Mouse (Mus musculus) olfactory bulb, adult 2 months (tissue): ENCODE results near the gene Ncapd2. TPM values are rescaled to one million over a fixed set of nuclear protein-coding genes. Genes with fewer than 3 reads are reported as not detected.
A peak's percentile ranks its signal among the peaks of the same experiment; 100 is the strongest.

ENCODE experiments used
- H3K27ac ChIP-seq: fragments of 200-500 bp; 2 replicates; pipeline ENCODE4 v1.5.1; 2012; ENCODE audit warnings: low read depth, low read length; ENCODE audit not compliant: insufficient read depth
- H3K4me1 ChIP-seq: fragments of 200-500 bp; 2 replicates; pipeline ENCODE4 v1.6.1; 2012; ENCODE audit warnings: low read length; ENCODE audit not compliant: control insufficient read depth, insufficient read depth
- H3K4me3 ChIP-seq: fragments of 200-500 bp; 2 replicates; pipeline ENCODE4 v1.5.1; 2012; ENCODE audit warnings: mild to moderate bottlenecking, low read depth, low read length, moderate library complexity; ENCODE audit not compliant: insufficient read depth
- CTCF ChIP-seq: fragments of 200-500 bp; IDR thresholded peaks from 2 replicates; pipeline ENCODE4 v1.5.1; 2012; ENCODE audit warnings: low read depth, mild to moderate bottlenecking, low read length, moderate library complexity; ENCODE audit not compliant: insufficient read depth
- POLR2A ChIP-seq: fragments of 200-500 bp; IDR thresholded peaks from 2 replicates; pipeline ENCODE4 v1.6.1; 2012; ENCODE audit warnings: mild to moderate bottlenecking, low read depth, low read length, moderate library complexity; ENCODE audit not compliant: insufficient read depth
- WGBS: fragments of 180-500 bp; shearing (Covaris S2); methylation state at CpG from one replicate; pipeline ENCODE4 v1.1.7; 2018; 5-methylcytosine and 5-hydroxymethylcytosine counted together
- polyA plus RNA-seq: library from polyadenylated mRNA; stranded (reverse); fragments of >200 nt; gene quantifications from 2 replicates; pipeline ENCODE4 v1.2.4, GENCODE M21; 2012; ENCODE audit warnings: low replicate concordance; ENCODE audit not compliant: missing spikeins, insufficient read depth, insufficient read length

The Ncapd2 gene
- polyA plus RNA-seq, 1 experiment: not detected

- Histone ChIP-seq H3K4me3 (no peak overlapping the region), H3K27ac (no peak overlapping the region), H3K4me1 (peaks cover 5% of the 10 kb centered on the region; the same call in 1 of the 2 replicates)
- WGBS: 70% methylated on average over 7 of the region's 7 CpGs
- TF ChIP-seq POLR2A: no peak
- TF ChIP-seq CTCF: no peak
Observed at GRCm38 (mm10) chr6:125193390-125193789, 1.9 kb upstream of the Ncapd2 start.

DNA sequence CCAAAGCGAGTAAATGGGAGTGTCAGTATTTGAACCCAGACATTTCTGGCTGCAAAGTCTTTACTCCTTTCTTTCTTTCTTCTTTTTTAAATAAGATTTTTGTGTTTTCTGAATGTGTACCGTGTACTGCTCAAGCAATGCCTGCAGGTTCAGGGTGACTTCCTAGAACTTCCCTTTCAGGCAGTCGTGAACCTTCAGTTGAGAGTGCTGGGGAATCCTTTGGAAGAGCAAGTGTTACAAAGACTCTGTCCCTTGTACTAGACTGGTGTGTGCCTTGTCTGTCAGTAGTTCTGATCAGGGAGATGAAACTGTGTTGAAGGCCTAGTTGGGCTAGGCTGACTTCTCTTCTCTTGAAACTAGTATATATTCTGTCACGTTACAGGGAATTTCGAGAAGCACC is 1.3 kb upstream of the Ncapd2 start:
- no peak for TF ChIP-seq POLR2A
- Histone ChIP-seq H3K4me1 (peaks cover 5% of the 10 kb centered on the region; the same call in 1 of the 2 replicates), H3K27ac (no peak overlapping the region), H3K4me3 (peak overlapping the region; percentile 91)
- 43% methylated on average over 5 of the region's 5 CpGs for WGBS

GRCm38 (mm10) chr6:125192016-125192714 is 664 bp upstream of the Ncapd2 start:
- TF ChIP-seq POLR2A (no peak), CTCF (no peak)
- Histone ChIP-seq H3K4me1 (peaks cover 5% of the 10 kb centered on the region; the same call in 1 of the 2 replicates), H3K27ac (peak overlapping the region; percentile 87), H3K4me3 (peak overlapping the region; percentile 91)
- under 1% methylated on average over 34 of the region's 34 CpGs for WGBS

- Histone ChIP-seq H3K4me1 (peaks cover 5% of the 10 kb centered on the region; the same call in 1 of the 2 replicates), H3K27ac (0 out of 2 replicates have a peak overlapping the region, but pooled peaks have one; percentile 32), H3K4me3 (no peak overlapping the region)
- no peak for TF ChIP-seq POLR2A
- no peak for TF ChIP-seq CTCF
Observed at GRCm38 (mm10) chr6:125190816-125191215, 685 bp downstream of the Ncapd2 start.

DNA sequence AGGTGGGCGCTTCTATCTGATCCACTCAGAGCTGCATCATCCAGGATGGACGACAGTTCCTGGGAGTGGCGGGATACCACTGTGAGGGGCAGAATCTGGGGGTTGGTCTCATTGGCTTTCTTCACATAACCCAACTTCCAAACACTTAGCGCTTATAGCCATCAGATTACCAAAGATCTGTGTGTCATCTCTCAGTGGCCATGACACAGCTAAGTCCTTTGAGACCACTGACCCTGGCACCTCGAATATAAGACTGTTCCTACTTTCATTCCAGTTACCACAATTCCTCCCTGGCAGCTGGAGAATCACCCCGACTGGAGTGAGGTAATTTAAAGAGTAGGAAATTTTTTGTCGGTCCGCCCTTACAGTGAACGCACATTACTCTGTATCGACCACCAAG is 5.3 kb downstream of the Ncapd2 start:
- 94% methylated on average over 10 of the region's 10 CpGs for WGBS
- no peaks in the 10 kb centered on the region for H3K4me1 ChIP-seq

GRCm38 (mm10) chr6:125182133-125182532 is 9.4 kb downstream of the Ncapd2 start:
- Histone ChIP-seq H3K4me3 (no peak overlapping the region), H3K4me1 (no peaks in the 10 kb centered on the region), H3K27ac (no peak overlapping the region)
- TF ChIP-seq CTCF: no peak
- TF ChIP-seq POLR2A: no peak
- WGBS: 45% methylated on average over 5 of the region's 5 CpGs

More for the DNA sequence above, 5.3 kb downstream of the Ncapd2 start:
- TF ChIP-seq POLR2A (no peak), CTCF (no peak)
- Histone ChIP-seq H3K4me3 (no peak overlapping the region), H3K27ac (no peak overlapping the region)

- no peak overlapping the region for H3K27ac ChIP-seq
- 73% methylated on average over 7 of the region's 7 CpGs for WGBS
- TF ChIP-seq POLR2A (no peak), CTCF (no peak)
- no peaks in the 10 kb centered on the region for H3K4me1 ChIP-seq
- no peak overlapping the region for H3K4me3 ChIP-seq
Observed at GRCm38 (mm10) chr6:125179601-125180000, 11.9 kb downstream of the Ncapd2 start.

DNA sequence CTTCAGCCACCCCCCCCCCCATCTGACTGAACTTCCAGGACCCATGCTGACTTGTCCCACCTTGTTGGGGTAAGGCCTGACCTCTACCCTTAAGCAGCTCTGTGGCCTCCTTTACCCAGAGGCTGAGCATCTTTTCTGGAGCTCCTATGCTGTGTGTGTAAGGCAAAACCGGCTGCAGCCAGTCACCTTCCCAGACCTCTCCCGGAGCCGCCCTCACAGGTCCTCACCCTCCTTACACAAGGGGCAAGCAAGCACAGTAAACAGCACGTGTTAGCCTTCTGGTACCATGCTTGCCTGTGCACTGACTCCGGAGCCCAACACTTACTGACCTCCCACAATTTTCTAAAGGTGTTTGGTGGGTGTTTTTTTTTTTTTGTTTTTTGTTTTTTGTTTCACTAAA is 16.0 kb downstream of the Ncapd2 start:
- 88% methylated on average over 5 of the region's 5 CpGs for WGBS
- Histone ChIP-seq H3K4me3 (no peak overlapping the region), H3K27ac (no peak overlapping the region), H3K4me1 (no peaks in the 10 kb centered on the region)
- no peak for TF ChIP-seq POLR2A

DNA sequence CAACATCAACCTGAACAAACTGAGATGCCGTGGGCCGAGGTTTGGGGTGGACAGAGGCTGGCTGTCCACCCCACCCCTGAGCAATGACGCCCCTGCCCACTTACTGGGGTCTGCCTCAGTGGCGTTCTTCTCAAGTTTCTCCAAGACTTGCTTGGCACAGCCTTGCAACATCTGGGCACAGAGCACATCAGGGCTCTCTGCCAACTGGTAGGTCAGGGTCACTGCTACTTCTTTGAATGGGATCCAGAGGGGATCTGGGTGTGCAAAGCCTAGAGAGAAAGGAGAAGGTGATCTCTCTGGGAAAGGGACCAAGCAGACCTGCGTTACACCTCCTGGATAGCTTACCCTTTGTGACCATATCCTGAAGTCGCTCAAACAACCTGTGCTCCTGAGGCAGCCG is 18.2 kb downstream of the Ncapd2 start:
- WGBS: 92% methylated on average over 7 of the region's 7 CpGs
- no peak overlapping the region for H3K27ac ChIP-seq
- H3K4me1 ChIP-seq: peaks cover 5% of the 10 kb centered on the region; the same call in 1 of the 2 replicates
- TF ChIP-seq POLR2A: no peak
- TF ChIP-seq CTCF: no peak
- no peak overlapping the region for H3K4me3 ChIP-seq

DNA sequence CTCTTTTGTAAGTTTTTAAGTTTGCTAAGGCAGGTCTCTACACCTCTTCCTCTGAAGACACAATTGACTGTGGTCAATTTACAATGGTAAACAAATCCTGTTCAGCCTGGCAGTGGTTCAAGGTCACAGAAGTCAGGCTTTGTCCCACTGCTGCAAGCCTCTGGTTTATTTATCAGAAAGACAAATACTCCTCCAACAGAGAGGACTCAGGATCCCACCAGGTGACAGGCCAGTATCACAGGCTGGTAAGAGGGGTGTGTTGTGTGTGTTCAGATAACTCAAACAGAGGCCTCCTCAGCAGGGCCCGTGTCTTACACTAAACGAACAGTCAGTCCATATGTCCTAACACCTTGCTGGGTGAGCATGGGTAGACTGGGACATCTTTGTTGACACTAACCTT is 19.0 kb downstream of the Ncapd2 start:
- Histone ChIP-seq H3K4me3 (no peak overlapping the region), H3K27ac (no peak overlapping the region), H3K4me1 (peaks cover 13% of the 10 kb centered on the region)
- WGBS: 86% methylated on average over 2 of the region's 2 CpGs
- TF ChIP-seq POLR2A: no peak
- no peak for TF ChIP-seq CTCF
